Mouse (Mus musculus): ENCODE measurements at regions not wholly inside any gene's neighbourhood (a gene's known extent, or its start where the extent isn't known, plus 50 kb on each side); places are given as distances from the start of the nearest gene placed in this dataset.

GRCm38 (mm10) chr10:25018946-25019345, 91.7 kb upstream of the Arg1 start:
- H3K4me1 ChIP-seq (replicated peaks; ENCODE audit: control insufficient read depth, insufficient read depth, low read length) = no peaks in the 10 kb centered on the region
- H3K36me3 ChIP-seq (ENCODE audit: control insufficient read depth, insufficient read depth, low read length) = no peaks in the 10 kb centered on the region
- H3K27me3 ChIP-seq (ENCODE audit: control insufficient read depth, insufficient read depth, low read length) = no peaks in the 10 kb centered on the region
- whole genome bisulfite sequencing = 89% methylated on average over 2 of the region's 2 CpGs
- H3K4me3 ChIP-seq (ENCODE audit: control insufficient read depth, insufficient read depth, low read length) = no peak overlapping the region
- H3K27ac ChIP-seq (ENCODE audit: control insufficient read depth, insufficient read depth, low read length) = no peak overlapping the region
- DNase-seq = no peak
- no peak for TF ChIP-seq POLR2A (IDR thresholded peaks at IDR 0.05; ENCODE audit: control insufficient read depth, extremely low read depth, insufficient read depth, low read length, poor library complexity)
- TF ChIP-seq CTCF (IDR thresholded peaks at IDR 0.05; ENCODE audit: borderline replicate concordance, control insufficient read depth, extremely low read depth, insufficient read depth, low read length, poor library complexity) = no peak

GRCm38 (mm10) chr10:25017843-25018242, 90.6 kb upstream of the Arg1 start:
- TF ChIP-seq CTCF (IDR thresholded peaks at IDR 0.05; ENCODE audit: borderline replicate concordance, control insufficient read depth, extremely low read depth, insufficient read depth, low read length, poor library complexity) (no peak), POLR2A (IDR thresholded peaks at IDR 0.05; ENCODE audit: control insufficient read depth, extremely low read depth, insufficient read depth, low read length, poor library complexity) (no peak)
- no peaks in the 10 kb centered on the region for H3K27me3 ChIP-seq (ENCODE audit: control insufficient read depth, insufficient read depth, low read length)
- no peaks in the 10 kb centered on the region for H3K4me1 ChIP-seq (replicated peaks; ENCODE audit: control insufficient read depth, insufficient read depth, low read length)
- DNase-seq = no peak
- no peak overlapping the region for H3K4me3 ChIP-seq (ENCODE audit: control insufficient read depth, insufficient read depth, low read length)
- H3K36me3 ChIP-seq (ENCODE audit: control insufficient read depth, insufficient read depth, low read length) = no peaks in the 10 kb centered on the region
- WGBS = 90% methylated on average over 1 of the region's 1 CpGs
- H3K27ac ChIP-seq (ENCODE audit: control insufficient read depth, insufficient read depth, low read length) = no peak overlapping the region

GRCm38 (mm10) chr10:25016110-25016509, 88.8 kb upstream of the Arg1 start:
- no peaks in the 10 kb centered on the region for H3K27me3 ChIP-seq (ENCODE audit: control insufficient read depth, insufficient read depth, low read length)
- no peaks in the 10 kb centered on the region for H3K36me3 ChIP-seq (ENCODE audit: control insufficient read depth, insufficient read depth, low read length)
- no peaks in the 10 kb centered on the region for H3K4me1 ChIP-seq (replicated peaks; ENCODE audit: control insufficient read depth, insufficient read depth, low read length)
- TF ChIP-seq POLR2A (IDR thresholded peaks at IDR 0.05; ENCODE audit: control insufficient read depth, extremely low read depth, insufficient read depth, low read length, poor library complexity) (no peak), CTCF (IDR thresholded peaks at IDR 0.05; ENCODE audit: borderline replicate concordance, control insufficient read depth, extremely low read depth, insufficient read depth, low read length, poor library complexity) (no peak)
- no peak overlapping the region for H3K4me3 ChIP-seq (ENCODE audit: control insufficient read depth, insufficient read depth, low read length)
- no peak overlapping the region for H3K27ac ChIP-seq (ENCODE audit: control insufficient read depth, insufficient read depth, low read length)
- WGBS = 93% methylated on average over 9 of the region's 9 CpGs
- no peak for DNase-seq

- Histone ChIP-seq H3K4me3 (ENCODE audit: control insufficient read depth, insufficient read depth, low read length) (no peak overlapping the region), H3K27ac (ENCODE audit: control insufficient read depth, insufficient read depth, low read length) (no peak overlapping the region), H3K27me3 (ENCODE audit: control insufficient read depth, insufficient read depth, low read length) (no peaks in the 10 kb centered on the region), H3K4me1 (replicated peaks; ENCODE audit: control insufficient read depth, insufficient read depth, low read length) (no peaks in the 10 kb centered on the region), H3K36me3 (ENCODE audit: control insufficient read depth, insufficient read depth, low read length) (no peaks in the 10 kb centered on the region)
- no peak for DNase-seq
- TF ChIP-seq CTCF (IDR thresholded peaks at IDR 0.05; ENCODE audit: borderline replicate concordance, control insufficient read depth, extremely low read depth, insufficient read depth, low read length, poor library complexity) = no peak
- TF ChIP-seq POLR2A (IDR thresholded peaks at IDR 0.05; ENCODE audit: control insufficient read depth, extremely low read depth, insufficient read depth, low read length, poor library complexity) = no peak
These were observed 84.8 kb upstream of the Arg1 start for GRCm38 (mm10) chr10:25012129-25012528.

- DNase-seq = no peak
- Histone ChIP-seq H3K36me3 (ENCODE audit: control insufficient read depth, insufficient read depth, low read length) (no peaks in the 10 kb centered on the region), H3K27ac (ENCODE audit: control insufficient read depth, insufficient read depth, low read length) (no peak overlapping the region), H3K4me3 (ENCODE audit: control insufficient read depth, insufficient read depth, low read length) (no peak overlapping the region), H3K4me1 (replicated peaks; ENCODE audit: control insufficient read depth, insufficient read depth, low read length) (no peaks in the 10 kb centered on the region), H3K27me3 (ENCODE audit: control insufficient read depth, insufficient read depth, low read length) (no peaks in the 10 kb centered on the region)
- 97% methylated on average over 8 of the region's 8 CpGs for WGBS
- no peak for TF ChIP-seq CTCF (IDR thresholded peaks at IDR 0.05; ENCODE audit: borderline replicate concordance, control insufficient read depth, extremely low read depth, insufficient read depth, low read length, poor library complexity)
- TF ChIP-seq POLR2A (IDR thresholded peaks at IDR 0.05; ENCODE audit: control insufficient read depth, extremely low read depth, insufficient read depth, low read length, poor library complexity) = no peak
These were observed 74.0 kb upstream of the Arg1 start for GRCm38 (mm10) chr10:25001299-25001698.

- Histone ChIP-seq H3K4me1 (replicated peaks; ENCODE audit: control insufficient read depth, insufficient read depth, low read length) (no peaks in the 10 kb centered on the region), H3K27ac (ENCODE audit: control insufficient read depth, insufficient read depth, low read length) (no peak overlapping the region), H3K36me3 (ENCODE audit: control insufficient read depth, insufficient read depth, low read length) (no peaks in the 10 kb centered on the region), H3K27me3 (ENCODE audit: control insufficient read depth, insufficient read depth, low read length) (no peaks in the 10 kb centered on the region), H3K4me3 (ENCODE audit: control insufficient read depth, insufficient read depth, low read length) (no peak overlapping the region)
- DNase-seq = no peak
- no peak for TF ChIP-seq POLR2A (IDR thresholded peaks at IDR 0.05; ENCODE audit: control insufficient read depth, extremely low read depth, insufficient read depth, low read length, poor library complexity)
- 67% methylated on average over 20 of the region's 20 CpGs for WGBS
These were observed 73.2 kb upstream of the Arg1 start for GRCm38 (mm10) chr10:25000231-25001222.
